Mouse (Mus musculus) thymus, adult 2 months (tissue): ENCODE data around the gene Cd180. TPM values are rescaled to one million over a fixed set of nuclear protein-coding genes. Genes with fewer than 3 reads are reported as not detected.

Experiments used
- DNase-seq: peaks from one replicate; pipeline ENCODE4 v3.0.0; 2021
- H3K27ac ChIP-seq: fragments of 200-500 bp; 2 replicates; pipeline ENCODE4 v1.5.1; 2012; ENCODE audit warnings: low read length, control low read depth; ENCODE audit not compliant: control insufficient read depth, insufficient read depth
- H3K27me3 ChIP-seq: fragments of 200-500 bp; 2 replicates; pipeline ENCODE4 v1.6.1; 2012; ENCODE audit warnings: mild to moderate bottlenecking, low read length, moderate library complexity, mixed read lengths; ENCODE audit not compliant: control insufficient read depth, insufficient read depth
- H3K36me3 ChIP-seq: fragments of 200-500 bp; 2 replicates; pipeline ENCODE4 v1.6.1; 2012; ENCODE audit warnings: mild to moderate bottlenecking, low read length, moderate library complexity; ENCODE audit not compliant: control insufficient read depth, insufficient read depth
- H3K4me1 ChIP-seq: fragments of 200-500 bp; replicated peaks from 2 replicates; pipeline ENCODE4 v1.6.1; 2012; ENCODE audit warnings: low read length; ENCODE audit not compliant: control insufficient read depth, insufficient read depth
- H3K4me3 ChIP-seq: fragments of 200-500 bp; 2 replicates; pipeline ENCODE4 v1.5.1; 2012; ENCODE audit warnings: mild to moderate bottlenecking, low read length, control low read depth, moderate library complexity; ENCODE audit not compliant: control insufficient read depth, insufficient read depth
- CTCF ChIP-seq: fragments of 200-500 bp; IDR thresholded peaks from 2 replicates; pipeline ENCODE4 v1.5.1; 2012; ENCODE audit warnings: mild to moderate bottlenecking, control low read depth, low read length, moderate library complexity, borderline replicate concordance; ENCODE audit not compliant: control insufficient read depth, poor library complexity, insufficient read depth; ENCODE audit errors: extremely low read depth
- POLR2A ChIP-seq: fragments of 200-500 bp; IDR thresholded peaks from 2 replicates; pipeline ENCODE4 v1.6.1; 2012; ENCODE audit warnings: mild to moderate bottlenecking, low read length, control low read depth, moderate library complexity; ENCODE audit not compliant: control insufficient read depth, poor library complexity, insufficient read depth; ENCODE audit errors: extremely low read depth
- WGBS: fragments of 180-500 bp; shearing (Covaris S2); methylation state at CpG from one replicate; pipeline ENCODE4 v1.1.7; 2018; 5-methylcytosine and 5-hydroxymethylcytosine counted together
- polyA plus RNA-seq: library from polyadenylated mRNA; depleted of rRNA; stranded (reverse); fragments of >200 nt; gene quantifications from 2 replicates; pipeline ENCODE4 v1.2.3, GENCODE M21; 2012

The Cd180 gene
- polyA plus RNA-seq, 1 experiment = 4.5 TPM

GRCm38 (mm10) chr13:102698751-102699323, 5.5 kb downstream of the Cd180 start:
- H3K4me1 ChIP-seq = peaks cover 6% of the 10 kb centered on the region
- no peaks in the 10 kb centered on the region for H3K27me3 ChIP-seq
- WGBS = 30% methylated on average over 14 of the region's 14 CpGs
- TF ChIP-seq CTCF (no peak), POLR2A (no peak)
- H3K36me3 ChIP-seq = no peaks in the 10 kb centered on the region
- no peak for DNase-seq
- no peak overlapping the region for H3K4me3 ChIP-seq
- H3K27ac ChIP-seq = no peak overlapping the region

GRCm38 (mm10) chr13:102700176-102700575, 6.8 kb downstream of the Cd180 start:
- Histone ChIP-seq H3K4me3 (no peak overlapping the region), H3K36me3 (no peaks in the 10 kb centered on the region), H3K27me3 (no peaks in the 10 kb centered on the region), H3K27ac (no peak overlapping the region), H3K4me1 (peaks cover 6% of the 10 kb centered on the region)
- TF ChIP-seq CTCF (no peak), POLR2A (no peak)
- WGBS = 31% methylated on average over 5 of the region's 5 CpGs
- no peak for DNase-seq

GRCm38 (mm10) chr13:102700744-102701143, 7.4 kb downstream of the Cd180 start:
- H3K36me3 ChIP-seq = no peaks in the 10 kb centered on the region
- no peaks in the 10 kb centered on the region for H3K27me3 ChIP-seq
- no peak for DNase-seq
- 87% methylated on average over 3 of the region's 3 CpGs for WGBS
- peaks cover 6% of the 10 kb centered on the region for H3K4me1 ChIP-seq
- TF ChIP-seq POLR2A (no peak), CTCF (no peak)
- no peak overlapping the region for H3K27ac ChIP-seq
- H3K4me3 ChIP-seq = no peak overlapping the region

GRCm38 (mm10) chr13:102716973-102717372, 23.6 kb downstream of the Cd180 start:
- DNase-seq = no peak
- Histone ChIP-seq H3K27me3 (no peaks in the 10 kb centered on the region), H3K4me1 (no peaks in the 10 kb centered on the region), H3K27ac (no peak overlapping the region), H3K36me3 (no peaks in the 10 kb centered on the region), H3K4me3 (no peak overlapping the region)
- TF ChIP-seq CTCF (no peak), POLR2A (no peak)
- 87% methylated on average over 1 of the region's 1 CpGs for WGBS

- no peaks in the 10 kb centered on the region for H3K4me1 ChIP-seq
- no peak for TF ChIP-seq POLR2A
- no peak for TF ChIP-seq CTCF
Observed at GRCm38 (mm10) chr13:102725416-102725815, 32.1 kb downstream of the Cd180 start.

GRCm38 (mm10) chr13:102725906-102726305, 32.5 kb downstream of the Cd180 start:
- no peak for TF ChIP-seq POLR2A
- TF ChIP-seq CTCF = no peak
- no peak for DNase-seq
- 92% methylated on average over 2 of the region's 2 CpGs for WGBS

More at GRCm38 (mm10) chr13:102725416-102725815, 32.1 kb downstream of the Cd180 start:
- H3K27ac ChIP-seq = no peak overlapping the region
- no peak for DNase-seq
- H3K36me3 ChIP-seq = no peaks in the 10 kb centered on the region
- H3K27me3 ChIP-seq = no peaks in the 10 kb centered on the region
- H3K4me3 ChIP-seq = no peak overlapping the region

GRCm38 (mm10) chr13:102726876-102727275, 33.5 kb downstream of the Cd180 start:
- Histone ChIP-seq H3K36me3 (no peaks in the 10 kb centered on the region), H3K27ac (no peak overlapping the region), H3K27me3 (no peaks in the 10 kb centered on the region), H3K4me1 (no peaks in the 10 kb centered on the region), H3K4me3 (no peak overlapping the region)
- WGBS = 94% methylated on average over 1 of the region's 1 CpGs
- TF ChIP-seq CTCF = no peak
- TF ChIP-seq POLR2A = no peak
- DNase-seq = no peak

More at GRCm38 (mm10) chr13:102725906-102726305, 32.5 kb downstream of the Cd180 start:
- Histone ChIP-seq H3K36me3 (no peaks in the 10 kb centered on the region), H3K27me3 (no peaks in the 10 kb centered on the region), H3K27ac (no peak overlapping the region), H3K4me3 (no peak overlapping the region), H3K4me1 (no peaks in the 10 kb centered on the region)
